Mouse (Mus musculus): ENCODE results near the gene Eno1. TPM values are rescaled to one million over a fixed set of nuclear protein-coding genes. Genes with fewer than 3 reads are reported as not detected.

Gene Eno1
- 382 and 422 TPM in 2 replicates for total RNA-seq (2015)
- total RNA-seq (2017), result 352 and 362 TPM in 2 replicates

GRCm38 (mm10) chr4:150236521-150237481, at the start of gene Eno1:
Eno1 (plus strand) TSS chr4:150236721.
- ATAC-seq (ENCODE audit: poor library complexity, severe bottlenecking), result peak; percentile 72

GRCm38 (mm10) chr4:150188236-150188635, 48.3 kb upstream of the Eno1 start:
- no peak for ATAC-seq (ENCODE audit: poor library complexity, severe bottlenecking)

- ATAC-seq (ENCODE audit: poor library complexity, severe bottlenecking), result no peak
Measured at GRCm38 (mm10) chr4:150192199-150192598, 44.3 kb upstream of the Eno1 start.

- peak; percentile 99 for ATAC-seq (ENCODE audit: poor library complexity, severe bottlenecking)
Measured at GRCm38 (mm10) chr4:150193915-150194314, 42.6 kb upstream of the Eno1 start.

DNA sequence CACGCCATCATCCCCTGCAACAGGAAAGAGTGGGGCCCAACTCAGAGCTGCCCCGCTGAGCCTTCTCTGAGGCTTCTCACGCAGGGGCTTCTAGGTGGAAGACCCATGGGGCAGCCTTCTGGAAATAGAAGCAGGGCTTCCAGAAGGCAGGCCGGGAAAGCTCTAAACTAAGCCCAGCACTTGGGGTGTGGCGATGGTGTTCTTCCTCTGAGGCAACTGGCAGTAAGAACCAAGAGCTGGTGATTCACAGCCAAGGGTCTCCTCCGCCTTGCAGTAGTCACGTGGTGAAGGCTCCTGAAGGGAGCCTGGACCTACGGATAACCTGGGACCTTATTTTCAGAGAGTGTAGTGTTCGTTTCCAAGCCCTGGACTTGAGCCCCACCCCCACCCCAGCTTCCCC, 38.3 kb upstream of the Eno1 start:
- ATAC-seq (ENCODE audit: poor library complexity, severe bottlenecking), result no peak

- no peak for ATAC-seq (ENCODE audit: poor library complexity, severe bottlenecking)
Measured at GRCm38 (mm10) chr4:150201232-150201631, 35.3 kb upstream of the Eno1 start, which contains the start of gene Car6. Car6 (minus strand) TSS chr4:150201332.

GRCm38 (mm10) chr4:150202702-150203101, 33.8 kb upstream of the Eno1 start:
- ATAC-seq (ENCODE audit: poor library complexity, severe bottlenecking), result peak; percentile 98

DNA sequence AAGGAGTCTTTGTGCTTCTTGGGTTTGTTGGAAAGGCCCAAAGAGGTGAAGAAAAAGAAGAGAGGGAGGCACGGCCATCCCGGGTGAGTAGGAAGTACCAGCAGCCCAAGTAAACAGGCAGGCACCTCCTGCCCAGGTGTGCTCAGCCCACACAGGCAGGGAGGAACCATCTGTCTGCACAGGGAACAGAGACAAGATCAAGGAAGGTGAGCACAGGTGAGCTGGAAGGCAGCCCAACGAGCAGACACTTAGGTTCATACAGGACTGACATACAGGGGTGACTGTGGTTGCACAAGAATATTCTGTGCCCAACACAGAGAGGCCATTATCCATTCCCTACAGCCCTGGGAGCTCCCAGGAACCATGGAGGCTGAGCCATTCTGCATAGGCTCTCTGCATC, 31.6 kb upstream of the Eno1 start:
- no peak for ATAC-seq (ENCODE audit: poor library complexity, severe bottlenecking)

GRCm38 (mm10) chr4:150209751-150210150, 26.8 kb upstream of the Eno1 start:
- ATAC-seq (ENCODE audit: poor library complexity, severe bottlenecking), result no peak

DNA sequence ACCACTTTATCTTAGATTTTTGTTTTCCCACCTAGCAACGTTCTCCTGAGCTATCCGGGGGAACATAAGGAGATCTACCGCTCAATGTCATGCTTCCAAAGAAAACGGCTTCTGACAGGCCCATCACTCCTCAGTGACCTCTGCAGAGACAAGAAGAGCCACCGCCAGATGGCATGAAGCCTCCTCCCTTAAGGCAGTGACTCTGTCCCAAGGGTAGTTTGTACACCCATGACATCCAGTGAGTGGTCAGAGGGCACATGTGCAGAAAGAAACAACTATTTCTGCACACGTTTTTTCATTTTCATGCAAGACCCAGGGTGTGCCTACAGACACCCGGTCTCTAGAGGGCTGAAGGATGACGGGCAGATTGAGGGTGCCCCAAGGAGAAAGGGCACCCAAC, 26.2 kb upstream of the Eno1 start:
- ATAC-seq (ENCODE audit: poor library complexity, severe bottlenecking), result no peak

DNA sequence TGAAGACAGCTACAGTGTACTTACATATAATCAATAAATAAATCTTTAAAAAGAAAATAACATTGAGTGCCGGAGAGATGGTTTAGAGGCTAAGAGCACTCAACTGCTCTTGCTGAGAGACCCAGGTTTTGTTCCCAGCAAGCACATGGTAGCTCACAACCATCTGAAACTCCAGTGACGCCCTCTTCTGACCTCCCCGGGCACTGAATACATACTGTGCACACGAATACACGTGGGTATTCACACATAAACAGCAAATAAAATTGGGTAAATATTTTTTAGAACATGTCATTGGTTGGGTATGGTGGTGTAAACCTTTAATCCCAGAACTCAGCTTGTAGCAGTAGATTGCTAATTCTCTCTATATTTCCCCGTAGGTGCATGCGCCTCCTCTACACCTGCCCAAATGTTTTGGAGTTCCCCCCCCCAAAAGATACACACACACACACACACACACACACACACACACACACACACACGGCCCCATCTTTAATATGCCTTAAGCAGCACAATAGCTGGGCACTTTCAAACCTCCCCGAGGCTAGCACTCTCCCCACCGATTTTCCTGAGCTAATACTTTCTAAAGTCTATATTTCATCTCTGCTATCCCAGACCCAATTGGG, 24.5 kb upstream of the Eno1 start:
- ATAC-seq (ENCODE audit: poor library complexity, severe bottlenecking), result no peak

DNA sequence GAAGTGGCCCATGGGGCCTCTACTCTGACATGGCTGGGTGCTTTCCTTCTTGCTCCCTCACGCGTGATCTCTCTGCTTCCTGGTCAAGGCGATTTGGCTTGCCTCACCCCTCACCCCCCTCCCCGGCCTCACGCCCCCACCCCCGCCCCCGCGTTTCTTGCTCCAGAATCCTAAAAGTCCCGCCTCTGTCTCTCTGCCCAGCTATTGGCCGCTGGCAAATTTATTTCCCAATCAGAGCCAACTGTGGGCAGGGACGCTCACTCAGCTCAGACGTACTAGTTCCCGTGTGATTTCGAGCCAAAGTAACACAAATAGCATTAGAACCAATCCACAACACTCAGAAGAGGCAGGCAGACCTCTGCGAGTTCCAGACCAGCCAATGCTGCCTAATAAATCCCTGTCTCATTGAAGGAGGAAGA, 24.0 kb upstream of the Eno1 start:
- ATAC-seq (ENCODE audit: poor library complexity, severe bottlenecking), result peak; percentile 87

- no peak for ATAC-seq (ENCODE audit: poor library complexity, severe bottlenecking)
Measured at GRCm38 (mm10) chr4:150213910-150214309, 22.6 kb upstream of the Eno1 start.

- ATAC-seq (ENCODE audit: poor library complexity, severe bottlenecking), result no peak
Measured at GRCm38 (mm10) chr4:150216423-150216822, 20.1 kb upstream of the Eno1 start.

GRCm38 (mm10) chr4:150217042-150217554, 19.4 kb upstream of the Eno1 start:
- ATAC-seq (ENCODE audit: poor library complexity, severe bottlenecking), result no peak

DNA sequence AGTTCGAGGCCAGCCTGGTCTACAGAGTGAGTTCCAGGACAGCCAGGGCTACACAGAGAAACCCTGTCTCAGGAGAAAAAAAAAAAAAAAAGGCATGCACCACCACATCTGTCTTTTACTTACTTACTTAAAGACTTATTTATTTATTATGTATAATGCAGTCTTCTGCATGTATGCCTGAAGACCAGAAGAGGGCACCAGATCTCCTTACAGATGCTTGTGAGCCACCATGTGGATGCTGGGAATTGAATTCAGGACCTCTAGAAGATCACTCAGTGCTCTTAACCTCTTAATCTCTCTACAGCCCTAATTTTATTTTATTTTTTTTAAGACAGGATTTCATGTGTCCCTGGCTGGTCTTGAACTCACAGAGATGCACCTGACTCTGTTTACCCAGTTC, 18.6 kb upstream of the Eno1 start:
- ATAC-seq (ENCODE audit: poor library complexity, severe bottlenecking), result no peak

DNA sequence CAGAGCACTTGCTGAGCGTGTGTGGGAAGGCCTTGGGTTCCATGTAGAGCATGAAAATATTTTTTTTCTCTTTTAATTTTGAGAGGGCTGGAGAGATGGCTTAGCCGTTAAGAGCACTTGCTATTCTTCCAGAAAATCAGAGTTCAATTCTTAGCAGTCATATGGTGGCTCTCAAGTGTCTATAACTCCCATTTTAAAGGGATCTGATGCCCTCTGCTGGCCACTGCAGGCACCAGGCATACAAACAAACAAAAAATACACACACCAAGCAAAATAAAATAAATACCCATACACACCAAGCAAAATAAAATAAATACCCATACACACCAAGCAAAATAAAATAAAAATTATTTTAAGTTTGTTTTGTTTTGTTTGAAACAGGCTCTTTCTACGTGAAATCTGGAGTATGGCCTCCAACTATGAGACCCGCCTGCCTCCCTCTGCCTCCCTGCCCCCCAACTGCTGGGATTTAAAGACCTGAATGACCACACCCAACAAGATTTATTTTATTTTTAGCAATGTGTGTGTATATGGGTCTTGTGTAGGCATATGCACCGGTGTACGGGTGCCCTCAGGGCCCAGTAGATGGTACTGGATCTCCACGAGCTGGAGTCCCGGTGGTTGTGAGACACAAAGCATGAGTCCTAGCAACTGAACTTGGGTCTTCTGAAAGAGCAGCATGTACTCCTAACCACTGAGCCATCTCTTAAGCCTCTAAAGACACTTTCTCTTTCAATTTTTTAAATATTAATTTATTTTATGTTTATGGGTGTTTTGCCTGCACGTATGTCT, 16.8 kb upstream of the Eno1 start:
- ATAC-seq (ENCODE audit: poor library complexity, severe bottlenecking), result peak; percentile 78

GRCm38 (mm10) chr4:150220584-150220983, 15.9 kb upstream of the Eno1 start:
- ATAC-seq (ENCODE audit: poor library complexity, severe bottlenecking), result no peak

- no peak for ATAC-seq (ENCODE audit: poor library complexity, severe bottlenecking)
Measured at GRCm38 (mm10) chr4:150221017-150221640, 15.4 kb upstream of the Eno1 start.

DNA sequence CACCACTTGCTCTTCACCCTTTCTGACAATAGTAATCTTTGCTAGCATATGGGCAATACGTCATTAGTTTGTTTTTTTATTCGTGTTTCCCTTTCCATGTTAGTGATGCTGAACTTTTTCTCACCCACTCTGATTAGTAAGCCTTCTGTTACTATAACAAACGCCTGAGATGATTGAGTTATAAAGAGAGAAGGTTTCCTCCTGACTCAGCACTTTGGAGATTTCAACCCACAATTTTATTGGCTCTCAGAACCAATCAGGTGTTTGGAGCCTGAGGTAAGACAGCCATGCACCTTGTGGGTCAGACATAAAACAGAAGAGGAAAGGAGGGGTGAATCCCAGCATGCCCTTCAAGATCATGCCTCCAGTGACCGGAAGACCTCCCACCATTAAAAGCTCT, 12.7 kb upstream of the Eno1 start:
- no peak for ATAC-seq (ENCODE audit: poor library complexity, severe bottlenecking)

All from megakaryocyte, adult 5-6 weeks (primary cell).